Mouse (Mus musculus) c-Kit-positive CD71-positive TER-119-negative erythroid progenitor cells, embryonic 14.5 days (primary cell): Measurements from ENCODE around the gene March2.

Experiments
- DNase-seq: peaks from one replicate; pipeline ENCODE4 v3.0.0-alpha.2; 2013; ENCODE audit warnings: low read depth

Gene March2

DNA sequence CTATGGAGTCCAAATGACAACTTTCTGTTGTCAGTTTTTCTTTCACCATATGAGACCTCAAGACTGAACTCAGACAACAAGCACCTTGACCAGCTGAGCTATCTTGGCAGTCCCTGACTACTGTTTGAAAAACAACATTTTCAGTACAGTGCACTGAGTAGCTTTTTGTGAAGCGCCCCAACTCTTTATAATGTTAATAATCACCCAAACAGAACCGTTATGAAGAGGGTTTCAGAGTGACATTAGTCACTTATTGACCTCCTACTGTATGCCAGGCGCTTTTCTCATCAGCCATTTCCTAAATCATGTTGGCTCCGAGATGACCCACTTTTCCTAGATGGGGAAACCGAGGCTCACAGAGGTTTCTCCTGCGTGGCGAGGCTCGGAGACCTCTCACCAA, 488 bp downstream of the March2 start:
- DNase-seq: no peak

DNA sequence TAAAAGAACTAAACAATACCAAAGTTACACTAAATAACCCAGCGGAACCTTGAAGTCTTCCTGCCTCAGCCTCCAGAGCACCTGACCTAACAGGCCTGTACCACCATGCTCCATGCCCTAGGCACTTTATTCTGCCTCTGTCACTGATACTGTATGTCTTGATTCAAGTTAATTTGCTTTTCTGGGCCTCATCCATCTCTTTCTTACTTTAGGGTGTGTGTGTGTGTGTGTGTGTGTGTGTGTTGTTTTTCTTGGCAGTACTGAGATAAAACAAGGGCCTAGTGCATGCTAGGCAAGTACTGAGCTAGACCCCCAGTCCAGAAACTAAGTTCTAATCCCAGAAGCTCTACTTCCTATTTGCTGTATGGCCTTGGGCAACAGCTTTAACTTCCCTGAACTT, 1.2 kb downstream of the March2 start:
- DNase-seq: no peak

DNA sequence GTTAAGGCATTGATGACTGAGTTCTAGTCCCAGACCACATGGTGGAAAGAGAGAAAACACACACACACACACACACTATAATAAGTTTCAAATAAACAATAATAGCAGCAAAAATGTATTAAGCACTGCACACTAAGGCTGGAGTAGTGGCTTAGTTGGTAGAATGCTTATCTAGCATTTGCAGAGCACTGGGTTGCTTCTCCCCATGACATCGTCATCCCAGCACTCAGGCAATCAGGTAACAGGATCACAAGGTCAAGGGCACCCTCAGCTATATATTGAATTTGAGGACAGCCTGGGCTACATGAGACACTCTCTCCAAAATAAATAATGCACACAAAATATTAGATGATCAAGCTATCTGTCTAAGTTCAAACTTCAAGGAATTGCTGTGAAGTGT, 3.7 kb downstream of the March2 start:
- DNase-seq: peak; percentile 41

DNA sequence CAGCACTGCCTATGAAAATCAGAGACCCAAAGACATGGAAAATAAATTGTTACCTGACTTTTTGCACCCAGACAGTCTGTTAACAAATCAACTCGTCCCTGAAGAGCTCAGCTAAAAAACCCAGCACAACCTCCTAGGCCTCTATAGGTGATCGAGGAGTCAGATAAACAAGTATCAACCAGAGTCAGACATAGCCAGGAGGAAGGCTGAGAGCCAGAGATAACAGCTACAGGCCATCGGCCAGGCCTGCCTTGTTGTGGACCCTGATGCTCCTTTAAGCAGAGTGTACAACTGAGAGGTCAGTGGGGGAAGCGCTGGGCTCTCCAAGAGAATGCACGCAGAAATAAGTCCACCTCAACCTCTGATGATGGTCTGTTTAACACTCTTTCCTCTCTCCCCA, 5.2 kb downstream of the March2 start:
- peak; percentile 76 for DNase-seq

DNA sequence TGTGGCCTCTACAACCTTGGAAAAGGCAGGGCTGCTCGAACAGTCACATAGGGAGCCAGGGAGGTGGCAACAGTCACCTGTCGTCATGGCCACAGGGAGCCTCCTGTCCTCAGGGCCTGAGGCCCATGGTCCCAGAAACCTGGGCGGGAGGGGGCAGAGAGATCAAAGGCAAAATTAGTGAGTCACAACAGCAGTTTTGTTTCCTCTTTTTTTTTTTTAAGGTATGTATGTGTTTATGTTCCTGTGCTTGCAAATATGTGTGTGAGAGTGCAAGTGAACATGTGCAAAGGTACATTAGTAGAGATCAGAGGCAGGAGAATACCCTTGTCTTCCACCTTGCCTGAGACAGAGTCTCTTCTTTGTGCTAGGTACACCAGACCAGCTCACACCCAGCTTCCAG, 8.6 kb downstream of the March2 start:
- no peak for DNase-seq

DNA sequence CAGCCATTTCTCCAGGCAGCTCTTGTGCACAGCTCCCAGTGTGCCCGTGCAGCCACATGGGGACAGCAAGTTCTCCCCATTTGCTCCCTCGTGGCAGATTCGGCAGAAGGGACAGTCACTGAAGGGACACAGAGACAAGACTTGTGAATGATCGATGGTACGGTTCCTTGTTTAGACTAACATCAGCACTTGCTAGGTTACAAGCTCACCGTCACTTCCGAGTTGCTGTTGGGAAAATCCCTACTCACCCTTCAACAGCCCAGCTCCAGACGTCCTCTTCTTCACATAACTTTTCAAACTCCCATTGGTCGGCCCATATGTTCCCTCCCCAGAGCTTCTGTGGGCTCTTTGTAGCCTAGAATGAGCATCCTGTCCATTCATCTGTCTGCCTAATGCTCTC, 15.4 kb downstream of the March2 start:
- DNase-seq: no peak

DNA sequence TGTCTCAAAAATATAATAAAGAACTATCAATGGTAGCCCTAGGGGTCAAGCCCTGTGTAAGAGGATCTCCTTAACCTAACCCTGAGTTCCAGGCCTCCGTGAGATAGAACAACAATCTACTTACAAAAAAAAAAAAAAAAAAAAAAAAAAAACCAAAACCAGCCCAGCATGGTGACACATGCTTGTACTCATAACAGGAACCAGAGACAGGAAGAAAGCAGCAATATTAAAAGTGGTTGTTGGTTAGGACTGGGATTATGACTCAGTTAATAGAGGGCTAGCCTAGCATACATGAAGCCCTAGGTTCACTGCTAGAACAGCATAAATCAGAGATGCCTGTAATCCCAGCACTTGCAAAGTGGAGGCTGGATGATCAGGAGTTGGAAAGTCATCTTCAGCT, 16.3 kb downstream of the March2 start:
- DNase-seq: no peak

DNA sequence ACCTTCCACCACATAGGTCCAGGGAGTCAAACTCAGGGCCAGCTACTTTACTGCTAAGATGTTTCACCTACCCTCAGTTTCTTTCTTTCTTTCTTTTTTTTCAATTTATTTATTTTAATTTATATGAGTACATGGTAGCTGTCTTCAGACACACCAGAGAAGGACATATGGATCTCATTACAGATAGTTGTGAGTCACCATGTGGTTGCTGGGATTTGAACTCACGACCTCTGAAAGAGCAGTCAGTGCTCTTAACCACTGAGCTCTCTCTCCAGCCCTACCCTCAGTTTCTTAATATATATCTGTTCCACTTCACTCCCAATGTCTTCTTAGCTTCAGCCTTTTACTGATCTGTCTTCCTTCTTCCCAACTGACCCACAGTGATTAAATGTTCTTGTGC, 23.0 kb downstream of the March2 start:
- no peak for DNase-seq

DNA sequence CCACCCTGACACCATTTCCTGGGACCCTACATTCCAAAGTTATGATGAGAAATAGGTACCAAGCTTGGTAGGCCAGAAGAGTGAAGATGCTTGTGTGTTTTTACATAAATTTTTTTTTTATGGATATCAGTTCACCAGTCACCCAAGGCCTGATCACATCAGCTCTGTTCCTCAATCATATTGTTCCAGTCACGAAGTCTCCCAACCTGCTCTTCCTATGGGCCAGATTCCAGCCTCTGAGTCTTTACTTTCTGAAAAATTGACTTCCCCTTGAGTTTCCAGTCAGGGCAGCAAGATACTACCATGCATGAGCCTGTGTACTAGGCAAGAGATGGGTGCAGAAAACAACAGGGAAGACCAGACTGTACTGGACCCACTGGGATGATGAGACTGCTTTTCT, 31.7 kb downstream of the March2 start, which contains the start of gene Hnrnpm:
Gene Hnrnpm, minus strand, starts transcription at position 101 of the 400 bp plus-strand sequence.
- no peak for DNase-seq

DNA sequence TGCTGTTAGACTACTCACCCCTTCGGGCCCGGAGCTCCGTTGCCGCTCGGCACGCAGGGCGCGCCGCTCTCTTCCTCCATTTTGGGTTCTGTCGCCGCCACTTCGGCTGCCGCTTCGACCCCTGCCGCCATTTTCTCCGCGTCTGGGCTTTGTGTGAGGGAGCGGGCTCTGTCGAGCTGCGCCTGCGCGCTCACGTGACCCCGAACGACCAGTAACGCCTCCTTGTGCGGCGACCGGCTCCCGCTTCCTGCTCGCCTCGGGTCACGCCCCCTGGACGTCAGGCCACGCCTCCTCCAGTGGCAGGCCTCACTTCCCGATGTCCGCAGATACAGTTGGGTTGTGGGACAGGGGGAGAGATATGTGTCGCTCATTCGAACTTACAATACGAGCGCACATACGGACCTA, 33.2 kb downstream of the March2 start:
- DNase-seq: peak; percentile 89

DNA sequence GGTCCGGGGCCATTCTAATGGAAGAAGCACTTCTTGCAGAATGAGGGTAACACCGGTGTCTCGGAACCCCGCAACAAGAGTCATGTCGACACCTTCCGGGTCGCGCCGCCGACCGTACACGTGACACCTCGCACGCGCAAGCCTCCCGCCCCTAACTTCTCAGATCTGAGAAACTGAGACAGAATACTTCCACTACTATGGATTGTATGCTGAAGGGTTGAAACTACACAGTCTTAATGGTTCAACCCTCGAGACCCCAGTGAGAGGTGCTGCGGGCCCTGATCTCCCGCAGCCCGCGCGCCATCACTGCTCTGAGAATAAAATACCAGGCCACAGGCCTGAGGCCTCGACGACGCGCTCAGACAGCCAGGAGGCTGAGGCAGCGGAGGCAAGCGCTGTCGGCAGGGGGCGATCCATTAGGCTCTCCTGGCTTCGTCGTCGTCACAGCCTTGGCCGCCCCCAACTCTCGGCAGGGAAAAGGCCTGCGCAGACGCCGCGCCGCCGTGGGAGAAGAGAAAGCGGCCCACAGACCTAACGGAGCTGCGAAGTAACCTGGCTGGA, 33.7 kb downstream of the March2 start:
- DNase-seq: peak; percentile 60

DNA sequence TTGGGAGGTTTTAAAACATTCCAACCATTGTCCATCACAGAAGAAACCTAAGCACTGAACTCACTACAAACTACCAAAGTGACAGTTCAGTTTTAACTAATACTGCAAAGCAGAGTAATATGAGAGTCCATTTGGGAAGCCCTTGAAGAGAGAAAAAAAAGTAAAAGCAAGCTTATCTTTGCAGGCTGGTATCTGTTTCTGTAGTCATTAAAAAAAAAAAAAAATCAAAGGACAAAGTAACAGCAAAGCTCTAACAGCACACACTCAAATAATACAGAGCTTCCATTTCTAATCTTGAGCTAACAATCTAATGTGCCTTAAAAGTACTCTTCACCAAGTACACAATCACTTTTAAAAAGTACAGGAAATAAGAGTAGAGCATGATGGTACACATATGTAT, 36.7 kb downstream of the March2 start:
- DNase-seq: no peak

DNA sequence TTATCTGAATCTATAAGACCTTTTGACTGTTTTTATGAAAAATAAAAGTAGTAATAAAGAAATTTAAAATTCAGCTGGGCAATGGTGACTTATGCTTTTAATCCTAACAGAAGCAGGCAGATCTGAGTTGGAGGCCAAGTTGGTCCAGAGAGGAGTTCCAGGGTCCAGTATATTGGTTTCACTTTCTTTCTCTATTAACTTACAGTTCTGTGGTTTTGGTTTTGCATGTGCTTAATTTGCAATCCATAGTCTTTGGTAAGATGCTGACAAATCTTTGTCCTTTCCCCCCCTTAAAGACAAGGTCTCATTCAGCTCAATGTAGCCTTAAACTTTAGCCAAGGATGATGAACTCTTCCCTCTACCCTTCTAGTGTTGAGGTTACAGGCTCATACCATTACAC, 39.7 kb downstream of the March2 start:
- DNase-seq: no peak

DNA sequence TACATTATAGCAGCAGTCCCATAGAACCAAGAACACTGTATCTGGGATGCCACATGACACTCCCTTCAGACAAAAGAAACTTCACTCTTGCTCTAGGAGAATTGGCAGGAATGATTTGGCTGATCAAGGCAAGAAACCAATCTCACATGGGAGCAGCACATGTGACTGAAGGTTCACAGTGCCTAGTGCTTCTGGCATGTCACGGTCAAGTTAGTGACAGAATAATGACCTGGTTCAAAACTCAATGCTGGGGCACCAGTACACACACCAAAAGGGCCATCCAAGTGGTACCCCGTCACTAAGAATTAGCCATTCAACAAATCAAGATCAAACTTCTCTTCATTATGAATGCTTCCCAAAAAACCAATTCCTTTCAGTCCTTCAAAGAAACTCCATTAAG, 42.4 kb downstream of the March2 start:
- DNase-seq: no peak

DNA sequence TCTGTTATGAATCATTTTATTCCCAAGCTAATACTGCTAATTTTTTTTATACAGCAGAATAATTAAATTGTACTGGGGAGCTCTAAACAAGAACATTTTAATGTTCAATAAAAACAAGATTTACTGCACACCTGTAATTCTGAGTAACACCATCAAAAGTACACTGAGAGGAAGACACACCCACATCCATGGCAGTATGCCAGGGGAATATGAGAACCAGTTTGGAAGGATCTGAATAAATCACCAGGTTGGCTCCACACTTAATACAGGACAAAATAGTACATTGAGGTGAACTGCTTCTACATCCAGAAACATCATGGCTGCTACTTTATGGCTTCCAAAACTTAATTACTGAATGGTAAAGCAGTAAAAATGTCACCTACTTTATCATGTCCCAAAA, 43.0 kb downstream of the March2 start:
- DNase-seq: no peak

DNA sequence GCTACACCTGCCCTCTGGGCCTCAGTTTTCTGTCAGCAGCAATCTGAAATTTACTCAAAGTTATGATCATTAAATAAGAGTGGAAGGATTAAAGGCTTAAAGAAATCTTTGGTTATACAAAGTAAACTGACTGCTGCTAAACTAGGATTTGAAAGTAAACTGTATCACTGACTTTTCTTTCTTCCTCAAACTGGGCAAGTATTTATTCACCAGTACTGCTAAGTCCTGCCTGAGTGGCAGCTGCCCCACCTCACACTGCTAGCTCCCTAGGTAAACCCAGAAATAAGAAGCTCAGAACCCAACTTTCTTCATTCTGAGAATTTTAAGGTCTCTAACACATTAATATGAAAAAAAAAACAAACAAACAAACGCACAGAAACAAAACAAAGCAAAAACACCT, 44.6 kb downstream of the March2 start:
- DNase-seq: no peak

DNA sequence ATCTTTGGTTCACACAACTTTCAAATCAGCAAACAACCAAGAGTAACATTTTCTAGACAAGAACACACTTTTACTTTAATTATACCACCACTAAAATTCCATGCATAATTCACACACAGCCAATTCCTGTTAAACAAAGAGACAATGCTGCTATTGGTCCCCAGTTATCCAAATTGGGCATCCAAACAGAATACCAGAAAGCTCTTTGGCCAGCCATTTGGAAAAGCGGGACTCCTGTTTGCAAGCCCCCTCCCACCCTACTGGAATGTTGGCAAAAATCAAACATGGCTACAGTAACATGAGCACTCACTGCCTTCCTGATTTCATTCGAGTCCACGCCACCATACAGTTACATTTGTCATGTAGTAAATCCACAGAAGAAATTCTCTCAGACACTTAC, 48.8 kb downstream of the March2 start:
- DNase-seq: no peak

DNA sequence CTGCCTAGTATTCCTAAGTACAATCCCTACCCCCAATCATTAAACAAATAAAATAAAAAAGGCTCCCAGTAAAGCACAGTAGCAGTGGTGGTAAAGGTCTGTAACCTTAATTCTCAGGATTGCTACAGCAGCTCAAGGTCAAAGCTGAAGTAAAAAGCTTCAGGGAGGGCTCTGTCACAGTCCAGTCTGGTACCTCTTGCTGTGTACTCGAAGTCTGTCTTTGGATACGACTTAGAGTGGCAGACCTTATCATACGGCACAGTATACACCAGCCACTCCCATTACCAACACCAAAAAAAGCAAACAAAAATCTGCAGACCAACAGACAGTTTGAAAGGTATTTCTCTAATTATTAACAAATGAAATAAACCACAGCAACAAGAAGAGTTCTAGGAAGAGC, 51.7 kb downstream of the March2 start:
- no peak for DNase-seq

DNA sequence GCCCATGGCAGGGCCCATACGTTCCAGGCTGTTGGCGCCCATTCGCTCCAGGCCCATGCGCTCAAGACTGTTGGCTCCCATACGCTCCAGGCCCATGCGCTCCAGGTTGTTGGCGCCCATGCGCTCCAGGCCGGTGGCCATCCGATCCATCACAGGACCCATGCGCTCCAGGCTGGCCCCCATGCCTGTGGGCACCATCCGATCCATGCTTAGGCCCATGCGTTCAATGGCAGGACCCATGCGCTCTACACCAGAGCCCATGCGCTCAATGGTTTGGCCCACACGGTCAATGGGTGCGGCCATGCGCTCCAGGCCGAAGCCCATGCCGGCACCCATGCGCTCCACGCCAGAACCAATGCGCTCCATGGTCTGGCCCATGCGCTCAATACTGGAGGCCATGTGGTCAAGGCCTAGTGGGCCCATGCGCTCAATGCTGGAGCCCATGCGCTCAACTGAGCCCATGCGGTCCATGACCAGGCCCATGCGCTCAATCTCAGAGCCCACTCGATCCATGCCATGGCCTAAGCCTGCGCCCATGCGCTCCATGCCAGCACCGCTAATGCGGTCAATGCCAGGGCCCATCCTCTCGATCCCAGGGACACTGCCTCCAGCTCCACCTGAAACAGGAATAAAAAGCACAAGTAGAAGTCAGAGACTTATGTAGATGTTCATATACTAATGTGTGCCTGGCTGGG, 68.5 kb downstream of the March2 start:
- DNase-seq: no peak

DNA sequence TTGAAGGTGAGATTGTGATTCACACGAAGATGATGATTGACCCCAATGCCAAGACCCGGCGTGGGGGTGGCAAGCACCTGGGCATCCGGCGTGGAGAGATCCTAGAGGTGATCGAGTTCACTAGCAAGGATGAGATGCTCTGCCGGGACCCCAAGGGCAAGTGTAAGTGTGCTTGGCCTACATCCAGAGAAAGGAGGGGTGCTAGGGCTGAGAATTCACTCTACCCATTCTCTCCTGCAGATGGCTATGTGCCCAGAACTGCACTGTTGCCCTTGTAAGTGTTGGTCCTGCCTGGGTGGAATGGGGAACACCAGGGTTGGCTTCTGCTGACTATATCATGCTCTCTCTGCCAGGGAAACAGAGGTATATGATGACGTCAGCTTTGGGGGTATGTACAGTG, 73.4 kb downstream of the March2 start:
- no peak for DNase-seq

DNA sequence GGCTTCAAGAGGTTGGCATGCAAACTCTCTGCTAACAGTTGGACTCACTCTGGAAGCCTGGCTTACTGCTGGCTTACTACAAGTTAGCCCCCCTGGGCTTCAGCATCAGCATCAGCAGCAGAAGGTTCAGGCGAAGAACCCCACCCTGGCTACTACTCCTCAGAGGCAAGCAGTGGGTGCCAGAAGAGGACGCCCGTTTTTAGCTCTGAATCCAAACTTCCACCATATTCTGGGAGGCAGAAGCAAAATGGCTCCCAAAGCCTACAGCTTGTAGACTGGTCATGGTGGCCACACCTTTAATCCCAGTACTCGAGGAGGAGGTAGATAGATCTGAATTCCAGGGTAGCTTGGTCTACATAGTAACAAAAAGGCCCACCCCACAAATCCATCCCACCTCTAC, 74.4 kb downstream of the March2 start:
- no peak for DNase-seq

DNA sequence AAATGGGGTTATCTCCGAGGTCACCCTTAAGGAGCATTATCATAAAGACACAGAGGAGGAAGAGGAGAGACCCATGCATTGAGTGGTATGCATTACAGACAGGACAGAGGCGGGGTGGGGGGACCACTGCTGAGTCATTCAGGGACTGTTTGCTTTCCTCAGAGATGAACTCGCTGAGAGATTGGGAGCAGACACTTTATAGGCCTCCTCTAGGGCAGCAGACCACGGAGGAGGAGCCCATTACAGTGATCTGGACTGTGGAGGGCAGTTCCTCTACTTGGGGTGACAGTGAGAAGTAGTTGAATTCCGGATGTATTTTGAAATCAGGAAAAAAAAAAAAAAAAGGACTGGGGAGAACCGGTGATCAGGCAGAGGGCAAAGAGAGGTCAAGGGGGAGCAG, 78.7 kb downstream of the March2 start:
- DNase-seq: no peak

DNA sequence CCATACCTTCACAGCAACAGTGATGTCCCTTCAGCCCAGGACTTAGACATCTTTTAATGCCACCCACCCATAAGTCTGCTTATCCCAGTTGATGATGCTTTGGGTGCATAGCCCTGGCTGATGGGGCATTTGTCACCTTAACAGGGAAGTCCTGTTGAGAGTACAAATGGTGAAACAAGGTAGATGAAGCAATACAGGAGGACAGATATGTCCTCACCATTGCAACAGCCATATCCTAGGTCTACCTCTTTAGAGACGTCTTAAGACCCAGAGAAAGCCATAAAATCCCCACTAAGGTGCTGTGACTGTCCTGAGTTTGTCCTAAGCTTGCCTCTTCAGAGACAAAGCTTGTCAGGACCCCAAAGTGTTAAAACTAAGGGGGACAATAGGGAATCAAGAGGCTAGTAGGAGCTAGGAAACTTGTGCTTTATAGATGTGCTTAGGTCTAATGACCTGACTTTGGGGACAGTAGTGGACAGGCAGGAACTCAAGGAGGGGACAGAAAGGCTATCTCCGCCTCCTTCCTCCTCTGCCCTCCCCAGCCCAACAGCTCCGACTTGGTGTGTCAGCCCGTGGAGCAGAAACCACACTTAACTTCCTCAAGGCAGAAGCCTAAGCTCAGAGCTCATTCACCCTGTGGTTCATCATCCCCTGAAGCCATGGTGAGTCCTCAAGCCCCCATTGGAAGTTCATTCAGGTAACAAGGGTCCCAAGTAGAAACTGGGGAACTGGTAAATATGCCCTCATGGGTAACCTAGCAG, 80.8 kb downstream of the March2 start, which contains the start of gene Pram1:
Gene Pram1, plus strand, starts transcription at position 541 of the 761 bp plus-strand sequence.
- DNase-seq: no peak
